Mouse (Mus musculus) erythroblast, adult 5-6 weeks (primary cell): ENCODE data around the gene Thrb. TPM values are rescaled to one million over a fixed set of nuclear protein-coding genes. Genes with fewer than 3 reads are reported as not detected.

Experiments
- ATAC-seq: replicated peaks from 2 replicates; pipeline ENCODE4 v1.8.0; 2016; ENCODE audit warnings: moderate number of reproducible peaks, mild to moderate bottlenecking, moderate TSS enrichment, inconsistent platforms; ENCODE audit not compliant: poor library complexity, low FRiP score, severe bottlenecking
- total RNA-seq, 2 experiments: library from RNA; stranded (forward) in 1 of 2; stranded (reverse) in 1 of 2; fragments of 150-400 nt in 1 of 2; fragments of 200-764, 138-1000 nt in 1 of 2; gene quantifications; 2 replicates each; pipeline versions ENCODE4 v1.2.3 to v1.2.4; 2015 to 2017; ENCODE audit warnings: low replicate concordance in 2 of 2

Thrb gene
- total RNA-seq, 2 experiments from 2014 or later = not detected

DNA sequence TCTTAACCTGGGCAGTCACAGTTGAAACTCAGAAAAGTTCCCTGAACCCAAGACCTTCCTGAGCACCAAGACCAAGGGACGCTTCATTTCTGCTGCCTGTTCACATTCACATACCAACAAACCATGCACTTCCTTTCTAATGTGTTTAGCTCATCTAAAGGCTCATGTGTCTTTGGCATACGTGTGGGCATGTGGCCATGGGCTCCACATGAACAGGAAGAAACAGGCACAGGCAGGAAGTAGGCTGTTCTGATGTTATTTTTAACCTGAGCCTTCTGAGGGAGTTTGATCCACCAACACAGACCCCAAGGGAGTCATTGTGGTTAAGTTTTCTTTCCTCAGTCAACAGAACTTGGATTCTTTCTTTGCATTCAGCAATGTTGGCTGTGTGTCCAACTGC lies 341.8 kb downstream of the Thrb start:
- no peak for ATAC-seq

DNA sequence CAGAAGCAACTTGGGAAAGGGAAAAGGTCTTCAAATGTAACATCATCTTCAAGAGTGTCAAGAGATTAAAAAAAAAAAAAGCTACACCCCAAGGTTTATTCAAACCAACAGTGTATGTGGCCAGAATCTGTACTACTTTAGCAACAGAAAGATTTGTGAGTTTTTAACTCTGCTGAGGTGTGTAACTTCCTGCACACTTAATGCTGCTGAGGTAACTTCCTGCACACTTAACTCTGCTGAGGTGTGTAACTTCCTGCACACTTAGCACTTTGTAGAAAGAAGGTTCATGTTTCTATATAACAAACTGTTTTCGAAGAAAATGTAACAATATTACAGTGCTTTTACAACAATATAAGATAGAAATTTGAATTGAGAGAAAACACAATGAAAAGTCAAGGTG lies 343.6 kb downstream of the Thrb start:
- no peak for ATAC-seq

DNA sequence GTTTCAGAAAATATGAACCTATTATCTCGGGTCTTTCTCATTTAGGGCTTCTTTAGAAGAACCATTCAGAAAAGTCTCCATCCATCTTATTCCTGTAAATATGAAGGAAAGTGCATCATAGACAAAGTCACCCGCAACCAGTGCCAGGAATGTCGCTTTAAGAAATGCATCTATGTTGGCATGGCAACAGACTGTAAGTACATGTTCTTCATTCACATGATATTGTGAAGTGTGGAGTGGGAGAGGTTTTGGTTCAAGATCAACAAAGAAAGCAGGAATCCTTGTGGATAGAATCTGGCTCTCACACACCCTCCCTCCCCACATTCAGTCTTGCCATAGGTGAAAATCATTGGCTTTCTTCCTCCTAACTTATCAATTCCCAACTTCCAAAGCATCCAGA lies 348.5 kb downstream of the Thrb start:
- no peak for ATAC-seq

DNA sequence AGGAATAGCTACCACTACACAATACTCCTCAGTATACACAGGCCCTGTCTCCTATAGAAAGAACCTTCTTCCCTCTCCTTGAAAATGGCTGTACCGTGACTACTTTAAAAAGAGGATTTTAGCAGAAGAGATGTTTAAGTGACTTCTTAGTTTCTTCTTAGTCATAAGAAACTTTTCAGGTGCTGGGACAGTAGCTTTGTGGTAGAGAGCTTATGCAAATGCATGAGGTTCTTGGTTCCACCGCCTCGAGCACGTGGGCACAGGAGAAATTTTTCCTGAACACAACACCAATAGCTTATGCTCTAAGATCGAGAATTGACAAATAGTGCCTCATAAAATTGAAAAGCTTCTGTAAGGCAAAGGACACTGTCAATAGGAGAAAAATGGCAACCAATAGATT lies 356.5 kb downstream of the Thrb start:
- no peak for ATAC-seq

DNA sequence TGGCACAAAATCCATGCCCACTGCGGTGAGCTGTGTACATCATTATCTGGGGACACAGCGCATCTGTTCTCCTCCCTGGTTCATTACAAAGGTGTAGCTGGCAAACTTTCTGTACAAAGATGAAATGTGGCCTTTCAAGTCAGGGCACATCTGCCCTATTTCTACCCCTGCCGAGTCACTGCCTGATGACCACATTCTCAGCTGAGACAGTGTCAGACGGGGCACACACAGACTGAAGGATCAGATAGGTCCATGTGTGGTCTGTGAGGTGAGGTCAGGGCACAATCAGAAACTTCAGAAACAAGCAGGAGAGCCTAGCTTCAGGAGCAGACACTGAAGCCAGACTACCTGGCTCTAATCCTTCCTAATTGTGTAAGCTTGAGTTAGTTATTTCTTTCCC lies 360.1 kb downstream of the Thrb start:
- no peak for ATAC-seq

DNA sequence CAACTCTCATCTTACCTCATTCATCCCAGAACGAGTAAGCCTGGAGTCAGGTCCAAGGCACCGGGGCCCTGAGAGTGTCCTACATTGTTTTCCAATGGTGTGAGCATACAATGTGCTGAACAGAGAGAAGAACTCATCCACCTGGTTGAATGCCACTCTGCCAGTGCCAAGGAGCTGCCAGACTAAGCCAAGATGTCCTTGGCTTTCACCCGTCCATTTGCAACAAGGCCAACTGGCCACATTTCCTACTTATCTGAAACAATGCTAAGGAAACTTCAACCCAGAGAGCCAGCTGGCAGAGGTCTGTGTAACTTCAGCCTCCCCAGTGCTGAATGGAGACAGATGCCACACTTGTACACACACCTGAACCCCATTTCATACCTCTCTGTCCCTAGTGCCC lies 360.6 kb downstream of the Thrb start:
- ATAC-seq = no peak

DNA sequence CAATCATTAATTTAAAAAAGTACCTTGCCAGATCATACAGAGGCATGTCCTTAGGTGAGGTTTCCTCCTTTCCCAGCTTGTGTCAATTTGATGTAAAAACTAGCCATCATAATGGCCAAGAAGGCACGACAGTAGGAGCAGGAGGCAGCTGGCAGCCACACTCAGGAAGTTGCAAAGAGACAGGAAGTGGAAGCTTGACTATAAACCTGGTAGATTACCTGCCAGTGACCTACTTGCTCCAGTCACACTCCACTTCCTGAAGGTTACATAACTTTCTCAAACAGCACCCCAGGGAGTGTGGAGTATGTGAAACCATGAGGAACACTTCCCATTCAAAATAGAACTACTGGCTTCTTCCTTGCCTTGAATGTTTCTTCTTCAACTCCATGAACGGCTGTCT lies 361.7 kb downstream of the Thrb start:
- ATAC-seq = no peak

DNA sequence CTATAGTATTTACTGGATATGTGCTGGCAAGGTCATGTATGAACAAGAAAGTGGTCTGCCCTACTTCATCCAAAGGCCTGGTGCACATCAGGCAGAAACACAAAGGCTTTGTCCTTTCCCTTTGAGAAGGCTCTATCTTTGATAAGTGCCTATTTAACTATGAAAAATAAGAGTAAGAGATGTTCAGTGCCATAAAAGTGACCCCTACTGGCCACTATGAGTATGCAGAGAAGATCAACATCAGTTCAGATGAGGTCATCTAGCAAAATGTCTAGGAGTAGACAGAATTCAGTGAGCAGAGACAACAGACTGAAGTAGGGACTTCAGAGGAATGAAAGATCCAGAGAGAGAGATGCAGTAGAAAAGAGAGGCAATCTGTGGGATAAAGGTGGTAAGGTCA lies 362.3 kb downstream of the Thrb start:
- ATAC-seq = no peak

DNA sequence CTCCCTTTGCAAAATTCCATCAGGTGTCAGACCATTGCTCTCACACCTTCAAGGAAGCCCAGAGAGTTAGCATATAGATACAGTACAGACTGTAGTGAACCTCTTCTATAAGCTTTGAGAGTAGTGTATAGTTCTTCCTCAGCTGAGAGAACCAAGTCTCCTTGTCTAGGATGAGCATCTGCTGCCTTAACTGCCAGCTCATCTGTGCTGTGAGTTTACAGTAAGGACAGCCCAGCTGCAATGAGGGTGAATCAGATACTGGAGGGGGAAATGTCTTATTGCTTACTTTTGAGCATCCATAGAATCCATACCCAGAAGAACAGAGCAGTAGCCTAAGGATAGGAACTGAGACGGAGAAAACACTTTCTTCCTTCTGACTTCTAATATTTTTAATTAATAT lies 367.8 kb downstream of the Thrb start:
- ATAC-seq = no peak

DNA sequence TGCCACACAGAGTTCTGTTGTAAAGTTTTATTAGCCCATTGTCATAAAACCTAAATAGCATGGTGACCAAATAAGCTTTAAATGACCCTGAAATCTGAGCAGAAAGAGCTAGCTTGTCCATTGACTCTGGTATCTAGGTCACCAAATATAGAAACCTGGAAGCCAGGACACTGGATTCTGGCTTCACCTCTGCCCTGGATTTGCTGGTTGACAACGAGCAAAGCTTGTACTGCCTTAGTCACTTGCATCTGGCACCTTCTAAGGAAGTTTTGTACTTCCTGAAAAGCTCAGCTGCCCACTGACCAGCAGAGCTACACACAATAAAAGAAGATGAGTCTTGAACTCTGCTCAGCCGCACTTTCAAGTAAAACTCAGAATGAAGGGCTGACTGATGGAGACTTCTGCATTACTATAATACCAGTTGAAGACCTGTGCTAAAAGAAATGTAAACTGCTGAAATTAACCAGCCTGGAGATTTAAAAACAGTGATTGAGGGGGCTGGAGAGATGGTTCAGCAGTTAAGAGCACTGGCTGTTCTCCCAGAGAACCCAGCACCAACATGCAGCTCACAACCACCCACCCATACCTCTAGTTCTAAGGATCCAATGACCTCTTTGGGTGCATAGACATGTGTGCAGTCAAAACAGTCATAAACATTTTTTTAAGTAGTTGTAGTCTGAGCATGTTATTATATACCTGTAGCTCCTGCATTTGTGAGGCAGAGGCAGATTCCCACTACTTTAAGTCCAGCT lies 369.3 kb downstream of the Thrb start:
- ATAC-seq = no peak

DNA sequence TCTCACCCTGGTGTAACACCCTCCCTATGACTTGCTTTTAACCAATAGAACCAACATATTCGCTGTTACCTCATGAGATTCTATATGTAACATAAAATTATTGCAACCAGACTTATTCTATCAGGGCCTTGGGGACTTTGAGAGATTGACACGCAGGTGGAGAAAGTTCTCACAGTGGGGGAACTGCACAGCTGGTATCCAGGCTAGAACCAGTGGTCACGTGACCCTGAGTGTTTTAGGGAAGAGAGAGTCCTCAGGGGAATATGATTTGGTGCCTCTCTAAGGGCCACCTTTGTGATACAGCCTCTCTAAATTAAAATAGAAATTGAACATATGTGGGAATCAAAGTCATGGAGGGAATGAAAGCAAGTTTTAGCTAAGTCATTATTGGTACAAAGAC lies 371.9 kb downstream of the Thrb start:
- ATAC-seq = no peak

DNA sequence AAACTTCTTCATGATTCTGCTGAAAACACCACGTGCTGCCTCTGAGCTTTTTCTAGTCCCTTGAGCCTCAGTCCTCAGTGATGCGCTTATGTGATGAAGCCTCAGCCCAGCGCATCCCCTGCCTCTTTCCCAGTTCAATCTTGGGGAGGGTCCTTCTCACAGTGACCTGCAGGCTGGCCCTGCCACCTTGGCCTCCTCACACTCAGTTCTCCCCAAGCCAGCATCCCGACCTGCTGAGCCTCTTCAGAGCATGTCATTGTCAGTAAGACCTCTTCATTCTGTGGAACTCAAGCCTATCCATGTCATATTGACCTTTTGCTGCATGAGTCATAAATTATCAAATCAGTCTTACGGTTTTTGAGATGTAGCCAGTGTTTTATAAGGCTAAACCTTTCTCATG lies 376.5 kb downstream of the Thrb start:
- ATAC-seq = no peak

DNA sequence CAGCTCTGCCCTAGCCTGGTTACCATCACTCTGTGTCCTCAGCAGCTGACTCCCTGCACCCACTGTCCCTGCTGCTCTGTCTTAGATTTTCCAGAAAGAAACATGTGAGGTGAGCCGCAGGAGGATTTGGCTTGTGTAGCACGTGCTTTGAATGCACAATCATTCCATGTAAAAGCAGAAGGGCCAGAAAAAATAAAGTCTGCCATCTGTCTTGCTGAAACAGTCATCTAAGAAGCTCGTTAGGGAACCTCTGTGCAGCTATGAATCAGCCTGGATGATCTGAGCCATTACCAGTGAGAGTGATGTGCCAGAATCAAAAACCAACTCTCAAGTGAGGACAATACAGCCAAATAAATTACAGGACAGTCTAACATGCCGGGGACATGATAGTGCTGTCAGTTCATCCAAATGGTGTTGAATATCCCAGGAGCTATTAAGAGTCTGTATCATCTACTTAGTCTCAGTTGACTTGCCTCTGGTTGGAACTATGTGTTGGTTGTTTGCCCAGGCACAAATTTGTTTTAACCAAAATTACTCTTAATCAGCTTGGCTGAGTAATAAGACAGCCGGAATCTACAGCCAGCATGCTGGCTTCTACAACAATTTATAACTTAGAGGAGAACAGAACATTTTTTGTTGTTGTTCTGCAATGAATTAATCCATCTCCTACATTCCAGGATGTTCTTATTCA lies 402.2 kb downstream of the Thrb start:
- ATAC-seq = no peak
